ENCODE assay signal across 10 mouse cellular contexts in genomic region chr6:126772326-126772725, GRCm38 (mm10). TPM values are rescaled to one million over a fixed set of nuclear protein-coding genes. Genes with fewer than 3 reads are reported as not detected.
DNase-seq lines count a peak whose midpoint lies in the region; ATAC-seq lines count a peak whose summit lies in the region.
"Had no signal": no experiment of that assay in that cellular context is flagged by ENCODE, and none has a peak within 500 bp of the region (broad histone marks: within the 10 kb centered on the region; RNA-seq: fewer than 3 reads in every experiment).

No protein-coding gene starts in this region.

- no peaks in the 10 kb centered on the region for H3K36me3 ChIP-seq in midbrain, embryonic 10.5 days
- no peaks in the 10 kb centered on the region for H3K36me3 ChIP-seq in midbrain, embryonic 14.5 days (ENCODE audit: control insufficient read depth, insufficient read depth, low read length)
- H3K36me3 ChIP-seq in forebrain, embryonic 14.5 days (ENCODE audit: control insufficient read depth, insufficient read depth, low read length) = no peaks in the 10 kb centered on the region
- H3K36me3 ChIP-seq: embryonic facial prominence, embryonic 13.5 days had no signal

- peaks cover 33% of the 10 kb centered on the region for H3K4me1 ChIP-seq in midbrain, embryonic 10.5 days
- peaks cover 25% of the 10 kb centered on the region for H3K4me1 ChIP-seq in midbrain, embryonic 14.5 days (ENCODE audit: control insufficient read depth, insufficient read depth, low read length)
- H3K4me1 ChIP-seq in forebrain, embryonic 14.5 days (ENCODE audit: control insufficient read depth, insufficient read depth, low read length) = peaks cover 11% of the 10 kb centered on the region

- ATAC-seq in midbrain, embryonic 14.5 days (ENCODE audit: low FRiP score, low TSS enrichment) = no peak
- ATAC-seq in forebrain, embryonic 14.5 days = no peak

- peak; percentile 25 to 29 for DNase-seq in heart, postnatal 10 days
- DNase-seq in heart, adult 11 months = no peak
- no peak for DNase-seq in midbrain, embryonic 10.5 days (ENCODE audit: low spot score)
- DNase-seq in midbrain, embryonic 14.5 days = no peak
- DNase-seq in layer of hippocampus, adult 18-20 months (ENCODE audit: low spot score in 2 of 2) = peak; percentile 36 to 72
- peak; percentile 45 for DNase-seq in right cerebral cortex, postnatal 25 days
- no peak for DNase-seq in forebrain, embryonic 14.5 days (ENCODE audit: low spot score)
- no peak for DNase-seq in testis, postnatal 14 days (ENCODE audit: low spot score)
- DNase-seq: adrenal gland, postnatal 14 days had no signal

- H3K9me3 ChIP-seq in midbrain, embryonic 10.5 days (replicated peaks) = no peaks in the 10 kb centered on the region
- H3K9me3 ChIP-seq in midbrain, embryonic 14.5 days (ENCODE audit: control insufficient read depth, low read length) = no peaks in the 10 kb centered on the region
- no peaks in the 10 kb centered on the region for H3K9me3 ChIP-seq in forebrain, embryonic 14.5 days (replicated peaks; ENCODE audit: control insufficient read depth, low read length)
- H3K9me3 ChIP-seq: embryonic facial prominence, embryonic 13.5 days had no signal

- 82% methylated on average over 4 of the region's 4 CpGs for WGBS in midbrain, embryonic 10.5 days
- 81% methylated on average over 4 of the region's 4 CpGs for WGBS in midbrain, embryonic 14.5 days
- 70% methylated on average over 4 of the region's 4 CpGs for WGBS in forebrain, embryonic 14.5 days

- intact Hi-C loops in heart, postnatal 10 days (cut with DNase I) = no loop called here

- H3K4me3 ChIP-seq in midbrain, embryonic 10.5 days = no peak overlapping the region
- H3K4me3 ChIP-seq in midbrain, embryonic 14.5 days (replicated peaks; ENCODE audit: low read depth, low read length) = no peak overlapping the region
- H3K4me3 ChIP-seq in forebrain, embryonic 14.5 days (ENCODE audit: low read depth, low read length) = no peak overlapping the region
- H3K4me3 ChIP-seq: embryonic facial prominence, embryonic 13.5 days had no signal

- H3K9ac ChIP-seq in midbrain, embryonic 14.5 days (replicated peaks; ENCODE audit: low read length) = no peak overlapping the region
- H3K9ac ChIP-seq in forebrain, embryonic 14.5 days (ENCODE audit: low read length) = no peak overlapping the region
- H3K9ac ChIP-seq: embryonic facial prominence, embryonic 13.5 days had no signal

- H3K27ac ChIP-seq in midbrain, embryonic 10.5 days (replicated peaks) = peak overlapping the region; percentile 34; the same call in 1 of the 2 replicates
- no peak overlapping the region for H3K27ac ChIP-seq in midbrain, embryonic 14.5 days (replicated peaks; ENCODE audit: low read depth, low read length)
- no peak overlapping the region for H3K27ac ChIP-seq in forebrain, embryonic 14.5 days (ENCODE audit: low read depth, low read length)
- H3K27ac ChIP-seq: embryonic facial prominence, embryonic 13.5 days had no signal

- H3K27me3 ChIP-seq in midbrain, embryonic 10.5 days (ENCODE audit: low read depth, poor library complexity, severe bottlenecking) = no peaks in the 10 kb centered on the region
- no peaks in the 10 kb centered on the region; the same call in 1 of the 2 replicates for H3K27me3 ChIP-seq in midbrain, embryonic 14.5 days (ENCODE audit: control insufficient read depth, insufficient read depth, low read length)
- no peaks in the 10 kb centered on the region for H3K27me3 ChIP-seq in forebrain, embryonic 14.5 days (replicated peaks; ENCODE audit: control insufficient read depth, insufficient read depth, low read length)

- no peak overlapping the region for H3K4me2 ChIP-seq in midbrain, embryonic 14.5 days (ENCODE audit: low read length)
- H3K4me2 ChIP-seq in forebrain, embryonic 14.5 days (ENCODE audit: low read length) = no peak overlapping the region
- H3K4me2 ChIP-seq: embryonic facial prominence, embryonic 13.5 days had no signal

RNA-seq across cellular contexts. Expression of gene Kcna6, which starts 31.9 kb away (rescaled TPM):
- total RNA-seq in heart, postnatal 10 days (2021) = 1 to 10 TPM; 2.3 to 2.4 TPM
- polyA plus RNA-seq in midbrain, embryonic 10.5 days (2016; fragmentation: Nextera tagmentation; extraction: Ambion mirVana) = 3.4 and 4.9 TPM in 2 replicates
- polyA plus RNA-seq in midbrain, embryonic 14.5 days (2014; fragmentation: Nextera tagmentation; extraction: Ambion mirVana) = 13.3 and 14.3 TPM in 2 replicates
- total RNA-seq in layer of hippocampus, adult 18-20 months (2021) = 10 to 100 TPM; 47.2 to 54.8 TPM
- 6.7 and 9.1 TPM in 2 replicates for polyA plus RNA-seq in forebrain, embryonic 14.5 days (2014; fragmentation: Nextera tagmentation; extraction: Ambion mirVana)

Comparison
In these comparisons a context has a peak if more than half of its experiments do, and no peak if none do; other contexts are left out.
1. DNase-seq: peak in heart, postnatal 10 days (2 of 2), layer of hippocampus, adult 18-20 months (2 of 2) and right cerebral cortex, postnatal 25 days (single experiment); none in heart, adult 11 months (single experiment), midbrain, embryonic 10.5 days (single experiment), midbrain, embryonic 14.5 days (single experiment), forebrain, embryonic 14.5 days (single experiment) and testis, postnatal 14 days (single experiment).